Mouse (Mus musculus): ENCODE results near the gene Megf6. TPM values are rescaled to one million over a fixed set of nuclear protein-coding genes. Genes with fewer than 3 reads are reported as not detected.

Gene Megf6
- polyA plus RNA-seq, 1 experiment from 2014 or later, result 6.8 TPM

DNA sequence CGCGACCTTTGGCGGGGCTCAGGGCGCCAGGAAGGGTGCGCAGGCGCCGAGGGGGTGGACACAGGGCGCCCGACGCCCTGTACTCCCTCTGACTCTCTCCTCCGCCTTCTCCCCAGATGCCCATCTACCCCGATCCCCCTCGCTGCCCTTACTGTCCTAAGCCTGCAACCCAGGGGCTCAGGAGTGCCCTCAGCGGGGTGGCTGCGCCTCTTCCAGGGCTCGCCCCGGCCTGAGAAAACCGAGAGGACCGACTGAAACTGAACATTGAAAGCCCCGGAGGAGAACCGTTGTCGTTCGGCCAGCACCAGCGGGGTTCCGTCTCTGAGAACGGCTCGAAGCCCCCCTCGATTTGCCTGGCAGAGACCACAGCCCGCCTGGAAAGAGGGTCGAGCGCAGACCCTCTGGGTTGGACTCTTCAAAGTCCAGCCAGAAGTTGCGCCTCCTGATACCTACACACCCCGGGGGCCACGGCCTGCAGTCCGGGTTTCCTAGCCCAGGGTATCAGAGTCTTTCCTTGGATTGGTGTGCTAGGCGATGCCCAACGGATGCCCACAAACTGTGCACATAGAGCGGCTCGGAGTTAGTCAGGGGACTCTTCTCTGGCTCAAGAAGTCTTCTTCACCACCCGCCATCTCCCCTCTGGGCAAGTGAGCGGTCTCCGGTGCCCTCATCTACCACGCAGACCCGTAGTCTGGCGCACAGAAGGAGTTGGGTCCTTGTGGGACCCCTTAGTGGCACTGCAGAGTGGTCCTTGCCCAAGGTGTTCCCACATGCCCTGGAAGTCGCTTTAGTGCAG lies 30.1 kb upstream of the Megf6 start:
- Histone ChIP-seq H3K9ac (replicated peaks) (peak overlapping the region; percentile 64), H3K27me3 (peaks cover 65% of the 10 kb centered on the region), H3K4me2 (replicated peaks) (peak overlapping the region; percentile 80), H3K36me3 (0 out of 2 replicates have a peak, but pooled peaks cover 4% of the 10 kb centered on the region), H3K4me3 (replicated peaks) (peak overlapping the region; percentile 50), H3K9me3 (no peaks in the 10 kb centered on the region), H3K27ac (no peak overlapping the region), H3K4me1 (replicated peaks) (peaks cover 44% of the 10 kb centered on the region)
- WGBS, result under 1% methylated on average over 45 of the region's 46 CpGs
- ATAC-seq, result no peak; the same call in 1 of the 2 replicates

DNA sequence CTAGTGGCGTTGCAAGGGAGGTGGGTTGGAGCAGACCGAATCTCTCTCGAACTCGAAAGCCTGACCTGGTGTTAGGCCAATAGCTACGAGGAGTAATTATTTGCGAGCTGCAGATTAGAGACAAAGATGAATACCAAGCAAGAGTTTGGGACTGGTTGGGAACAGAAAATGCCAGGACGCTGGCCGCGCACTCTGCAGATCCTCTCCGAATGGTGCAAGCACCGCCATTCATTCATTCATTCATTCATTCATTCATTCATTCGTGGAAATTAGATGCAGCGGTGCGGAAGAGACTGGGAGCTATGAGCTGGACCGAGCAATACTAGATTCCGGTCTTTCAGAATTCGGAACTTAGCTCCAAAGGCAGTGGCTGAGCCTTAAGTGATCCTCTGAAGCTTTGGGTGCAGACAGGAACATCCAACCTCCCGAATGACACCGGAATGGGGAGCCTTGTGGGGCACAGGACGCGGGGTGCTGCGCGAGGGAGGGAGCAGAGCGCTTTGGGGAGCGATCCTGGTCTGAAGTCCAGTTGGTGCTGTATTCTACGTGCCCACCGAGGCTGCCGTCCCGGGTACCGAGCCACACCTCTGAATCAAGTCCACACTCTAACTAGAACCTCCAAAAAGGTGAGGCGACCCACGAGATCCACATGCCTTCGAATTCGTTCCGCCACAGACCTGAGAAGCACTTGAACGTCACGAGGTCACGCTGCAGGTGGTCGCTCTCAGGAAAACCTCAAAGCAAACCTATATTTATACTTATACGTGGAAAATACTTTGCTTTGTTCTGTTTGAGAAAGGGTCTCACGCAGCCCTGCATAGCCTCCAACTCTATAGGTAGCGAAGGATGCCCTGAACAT lies 29.3 kb upstream of the Megf6 start:
- Histone ChIP-seq H3K27ac (no peak overlapping the region), H3K36me3 (peaks cover 10% of the 10 kb centered on the region), H3K9ac (replicated peaks) (no peak overlapping the region), H3K27me3 (peaks cover 56% of the 10 kb centered on the region), H3K4me2 (replicated peaks) (peak overlapping the region; percentile 80), H3K9me3 (no peaks in the 10 kb centered on the region), H3K4me1 (replicated peaks) (peaks cover 44% of the 10 kb centered on the region), H3K4me3 (replicated peaks) (peak overlapping the region; percentile 67)
- 2% methylated on average over 42 of the region's 42 CpGs for WGBS
- no peak for ATAC-seq

GRCm38 (mm10) chr4:154142211-154143040 lies 28.1 kb upstream of the Megf6 start, which contains the start of gene Wrap73:
Wrap73 (plus strand) TSS chr4:154142372.
- Histone ChIP-seq H3K36me3 (peaks cover 19% of the 10 kb centered on the region), H3K4me2 (replicated peaks) (peak within 1 kb of the TSS; percentile 68), H3K27me3 (peaks cover 45% of the 10 kb centered on the region), H3K9ac (replicated peaks) (peak within 1 kb of the TSS; percentile 77), H3K9me3 (no peaks in the 10 kb centered on the region), H3K4me3 (replicated peaks) (peak within 1 kb of the TSS; percentile 67), H3K4me1 (replicated peaks) (peaks cover 44% of the 10 kb centered on the region), H3K27ac (peak within 1 kb of the TSS; percentile 57; the same call in 1 of the 2 replicates)
- WGBS, result 2% methylated on average over 49 of the region's 49 CpGs
- peak; percentile 94 for ATAC-seq

- no peak for ATAC-seq
- Histone ChIP-seq H3K27ac (no peak overlapping the region), H3K9me3 (no peaks in the 10 kb centered on the region), H3K4me3 (replicated peaks) (no peak overlapping the region), H3K4me1 (replicated peaks) (peaks cover 39% of the 10 kb centered on the region), H3K27me3 (peaks cover 22% of the 10 kb centered on the region), H3K9ac (replicated peaks) (no peak overlapping the region), H3K36me3 (peaks cover 37% of the 10 kb centered on the region), H3K4me2 (replicated peaks) (no peak overlapping the region)
- WGBS, result 85% methylated on average over 3 of the region's 3 CpGs
Measured at GRCm38 (mm10) chr4:154144712-154145111, 25.8 kb upstream of the Megf6 start.

- no peak for ATAC-seq
- Histone ChIP-seq H3K9me3 (no peaks in the 10 kb centered on the region), H3K9ac (replicated peaks) (no peak overlapping the region), H3K27ac (no peak overlapping the region), H3K4me1 (replicated peaks) (peaks cover 22% of the 10 kb centered on the region), H3K36me3 (peaks cover 53% of the 10 kb centered on the region), H3K27me3 (peaks cover 5% of the 10 kb centered on the region), H3K4me3 (replicated peaks) (no peak overlapping the region), H3K4me2 (replicated peaks) (no peak overlapping the region)
- WGBS, result 91% methylated on average over 10 of the region's 10 CpGs
Measured at GRCm38 (mm10) chr4:154146342-154146741, 24.2 kb upstream of the Megf6 start.

- Histone ChIP-seq H3K9me3 (no peaks in the 10 kb centered on the region), H3K27ac (no peak overlapping the region), H3K9ac (replicated peaks) (no peak overlapping the region), H3K36me3 (peaks cover 91% of the 10 kb centered on the region), H3K27me3 (no peaks in the 10 kb centered on the region), H3K4me3 (replicated peaks) (no peak overlapping the region), H3K4me2 (replicated peaks) (no peak overlapping the region), H3K4me1 (replicated peaks) (peaks cover 15% of the 10 kb centered on the region)
- no peak for ATAC-seq
- 64% methylated on average over 11 of the region's 11 CpGs for WGBS
Measured at GRCm38 (mm10) chr4:154154104-154154503, 16.4 kb upstream of the Megf6 start.

DNA sequence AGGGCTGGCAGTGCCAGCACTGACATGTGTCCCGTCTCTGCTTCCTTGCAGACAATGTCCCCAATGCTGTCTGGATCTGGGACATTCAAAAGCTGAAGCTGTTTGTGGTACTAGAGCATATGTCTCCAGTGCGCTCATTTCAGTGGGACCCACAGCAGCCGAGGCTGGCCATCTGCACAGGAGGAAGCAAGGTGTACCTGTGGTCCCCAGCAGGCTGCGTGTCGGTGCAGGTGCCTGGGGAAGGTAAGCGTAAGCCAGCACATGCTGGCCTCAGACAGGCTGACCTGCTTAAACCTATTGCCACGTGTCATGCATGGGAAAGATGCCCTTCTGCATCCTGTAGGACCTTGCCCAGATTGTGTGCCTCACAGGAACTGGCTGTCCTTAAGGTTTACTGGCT lies 14.5 kb upstream of the Megf6 start:
- Histone ChIP-seq H3K4me1 (replicated peaks) (peaks cover 26% of the 10 kb centered on the region), H3K27me3 (no peaks in the 10 kb centered on the region), H3K9me3 (no peaks in the 10 kb centered on the region), H3K9ac (replicated peaks) (no peak overlapping the region), H3K4me2 (replicated peaks) (no peak overlapping the region), H3K27ac (no peak overlapping the region), H3K4me3 (replicated peaks) (no peak overlapping the region), H3K36me3 (peaks cover 75% of the 10 kb centered on the region)
- 82% methylated on average over 7 of the region's 7 CpGs for WGBS
- ATAC-seq, result no peak

GRCm38 (mm10) chr4:154157970-154158662 lies 12.4 kb upstream of the Megf6 start:
- H3K4me3 ChIP-seq (replicated peaks), result no peak overlapping the region
- H3K27me3 ChIP-seq, result no peaks in the 10 kb centered on the region
- no peak overlapping the region for H3K9ac ChIP-seq (replicated peaks)
- ATAC-seq, result no peak
- no peak overlapping the region for H3K4me2 ChIP-seq (replicated peaks)
- 92% methylated on average over 14 of the region's 14 CpGs for WGBS
- no peaks in the 10 kb centered on the region for H3K9me3 ChIP-seq
- peaks cover 32% of the 10 kb centered on the region for H3K4me1 ChIP-seq (replicated peaks)
- H3K27ac ChIP-seq, result no peak overlapping the region
- H3K36me3 ChIP-seq, result peaks cover 54% of the 10 kb centered on the region

- H3K27ac ChIP-seq, result no peak overlapping the region
- H3K4me1 ChIP-seq (replicated peaks), result peaks cover 32% of the 10 kb centered on the region
- peaks cover 48% of the 10 kb centered on the region for H3K36me3 ChIP-seq
- H3K27me3 ChIP-seq, result no peaks in the 10 kb centered on the region
- peak overlapping the region; percentile 85 for H3K4me2 ChIP-seq (replicated peaks)
- ATAC-seq, result peak; percentile 17; the same call in 1 of the 2 replicates
- H3K9me3 ChIP-seq, result no peaks in the 10 kb centered on the region
- H3K4me3 ChIP-seq (replicated peaks), result peak overlapping the region; percentile 92
- whole genome bisulfite sequencing, result 18% methylated on average over 6 of the region's 6 CpGs
- peak overlapping the region; percentile 83; the same call in 1 of the 2 replicates for H3K9ac ChIP-seq (replicated peaks)
Measured at GRCm38 (mm10) chr4:154159002-154159401, 11.5 kb upstream of the Megf6 start.

DNA sequence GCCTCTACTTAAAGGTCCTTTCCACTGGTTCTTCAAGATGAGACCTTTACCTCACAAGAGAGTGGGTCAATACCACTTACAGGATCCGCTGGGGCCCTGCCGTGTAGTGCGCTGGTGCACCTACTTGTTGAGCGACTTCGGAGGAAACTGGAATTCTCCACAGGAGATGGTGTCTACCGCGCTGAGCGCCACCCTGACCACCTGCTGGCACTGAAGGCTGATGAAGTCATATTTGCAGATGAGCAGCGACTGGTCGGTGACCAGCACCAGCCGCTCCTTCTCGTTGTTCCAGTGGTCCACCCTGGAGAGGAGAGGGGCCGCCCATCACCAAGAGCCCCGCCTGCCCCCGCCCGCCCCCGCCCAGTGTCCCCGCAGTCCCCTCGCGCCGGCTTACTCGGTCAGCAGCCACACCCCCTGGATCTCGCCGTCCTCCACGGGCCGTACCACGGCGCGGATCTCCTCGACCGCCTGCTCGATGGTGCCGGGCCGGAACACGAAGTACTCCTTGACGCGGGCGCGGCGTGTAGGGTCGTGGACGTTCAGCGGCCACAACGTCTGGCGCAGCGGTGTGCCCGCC lies 10.5 kb upstream of the Megf6 start:
- Histone ChIP-seq H3K36me3 (peaks cover 38% of the 10 kb centered on the region), H3K9me3 (no peaks in the 10 kb centered on the region), H3K4me2 (replicated peaks) (peak overlapping the region; percentile 85), H3K9ac (replicated peaks) (peak overlapping the region; percentile 83), H3K27me3 (no peaks in the 10 kb centered on the region), H3K4me1 (replicated peaks) (peaks cover 27% of the 10 kb centered on the region), H3K27ac (peak overlapping the region; percentile 75), H3K4me3 (replicated peaks) (peak overlapping the region; percentile 92)
- WGBS, result 2% methylated on average over 46 of the region's 47 CpGs
- peak; percentile 69 for ATAC-seq
